Mouse (Mus musculus): Measurements from ENCODE around the gene Slx1b.

DNA sequence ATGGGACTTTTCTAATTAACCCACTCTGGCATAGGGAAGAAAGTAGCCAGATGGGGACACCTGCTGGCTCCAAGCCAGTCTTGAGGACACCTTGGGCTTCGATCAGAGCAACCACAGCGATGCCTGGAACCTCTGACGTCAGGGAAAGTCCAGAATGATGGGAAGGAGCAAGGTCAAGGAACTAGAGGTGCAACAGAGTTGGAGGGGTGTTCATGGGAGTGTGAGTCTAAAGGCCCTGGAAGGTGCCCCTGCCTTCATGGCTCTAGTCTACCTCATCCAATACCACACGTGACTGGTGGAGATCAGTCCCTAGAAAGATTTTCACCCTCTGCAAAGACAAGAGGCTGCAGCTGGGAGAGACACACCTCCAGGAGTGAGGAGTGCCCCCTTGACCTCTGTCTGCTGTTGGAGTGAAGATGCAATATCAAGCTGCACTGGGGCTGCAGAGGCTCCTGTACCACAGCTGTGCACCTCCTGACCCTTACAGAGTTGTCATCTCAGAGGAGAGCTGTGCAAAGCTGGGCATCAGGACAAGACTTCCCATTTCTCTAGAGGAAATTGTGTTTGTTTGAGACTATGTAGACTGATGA is 18.9 kb downstream of the Slx1b start:
- TF ChIP-seq CTCF (IDR thresholded peaks at IDR 0.05; ENCODE audit: insufficient read depth, low read length) (no peak), POLR2A (IDR thresholded peaks at IDR 0.05; ENCODE audit: borderline replicate concordance, extremely low read depth, low read depth, low read length) (no peak)

All from lung, adult 2 months (tissue).